Mouse (Mus musculus) lung, adult 18-20 months (tissue): ENCODE data around the gene Dnaja2.

Experiments
- DNase-seq, 2 experiments: peaks; one replicate each; pipeline ENCODE4 v3.0.0; 2022; ENCODE audit warnings: mixed read lengths in 2 of 2

Gene Dnaja2

DNA sequence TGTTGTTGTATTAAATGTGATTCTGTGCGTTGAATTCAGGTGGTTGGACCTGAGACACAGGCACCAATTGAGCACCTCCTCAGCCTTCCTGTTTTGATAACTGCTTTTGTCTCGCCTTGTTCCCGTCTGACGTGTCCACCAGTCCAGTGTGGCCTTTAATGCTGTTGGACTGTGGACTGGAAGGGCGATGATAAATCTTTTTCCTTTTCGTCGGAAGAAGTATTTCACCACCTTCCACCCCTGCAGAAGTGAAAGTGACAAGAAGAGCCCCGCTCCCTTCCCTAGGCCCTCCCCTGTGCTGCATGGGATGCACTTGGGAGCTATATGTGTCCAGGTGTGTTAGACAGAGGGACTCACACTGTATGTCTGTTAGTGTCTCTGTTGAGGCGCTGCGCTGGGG, 54.7 kb downstream of the Dnaja2 start:
- DNase-seq = no peak

DNA sequence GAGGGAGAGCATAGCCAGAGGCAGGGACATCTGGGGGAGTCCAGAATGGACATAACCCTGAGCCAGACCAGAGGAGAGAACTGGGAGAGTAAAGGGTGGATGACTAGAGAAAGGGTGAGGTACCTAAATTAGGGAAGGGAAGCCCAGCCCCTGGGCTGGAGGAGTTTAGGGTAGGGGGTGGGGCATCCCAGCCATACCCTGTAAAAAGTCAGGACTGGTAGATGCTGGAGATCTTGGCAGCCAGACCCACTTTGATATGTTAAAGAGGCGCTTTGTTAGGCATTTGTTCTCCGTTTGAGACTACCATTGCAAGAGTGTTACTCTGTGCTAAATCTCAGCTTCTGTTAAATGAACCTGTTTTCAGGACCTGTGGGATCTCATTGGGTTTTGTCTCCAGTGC, 56.6 kb downstream of the Dnaja2 start:
- no peak for DNase-seq

DNA sequence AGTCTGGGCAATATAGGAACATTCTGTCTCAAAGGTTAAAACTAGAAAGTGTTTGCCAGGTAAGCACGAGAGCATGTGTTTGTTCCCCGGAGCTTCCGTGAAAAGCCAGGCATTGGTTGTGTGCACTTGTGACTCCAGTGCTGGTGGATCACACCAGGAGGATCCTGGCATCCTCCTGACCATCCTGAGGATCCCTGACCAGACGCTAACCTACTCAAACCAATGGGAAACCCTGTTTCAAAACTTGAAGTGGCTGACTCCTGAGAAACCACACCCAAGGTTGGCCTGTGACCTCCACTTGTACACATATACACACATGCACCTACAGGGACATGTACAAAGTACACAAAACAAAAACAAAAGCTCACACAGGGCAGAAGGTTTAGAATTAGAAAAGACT, 58.4 kb downstream of the Dnaja2 start:
- no peak for DNase-seq

DNA sequence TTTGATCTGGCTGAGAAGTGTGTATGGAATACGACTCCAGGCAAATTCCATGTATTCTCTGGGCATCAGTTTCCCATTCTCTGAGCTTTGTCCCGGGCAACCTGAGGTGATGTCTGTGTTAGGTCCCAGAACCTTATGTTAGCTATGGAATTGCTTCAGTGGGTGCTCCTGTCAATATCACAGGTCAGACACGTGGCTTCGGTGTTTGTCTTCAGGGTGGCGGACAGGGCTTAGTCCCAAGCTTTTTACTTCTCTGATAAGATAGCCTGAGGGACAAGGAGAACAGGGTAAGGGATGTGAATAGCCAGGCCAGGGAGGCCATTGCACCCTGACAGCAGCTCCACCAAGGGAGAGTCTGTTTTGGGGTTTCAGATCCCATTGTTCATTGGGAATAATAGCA, 59.0 kb downstream of the Dnaja2 start:
- DNase-seq = no peak

DNA sequence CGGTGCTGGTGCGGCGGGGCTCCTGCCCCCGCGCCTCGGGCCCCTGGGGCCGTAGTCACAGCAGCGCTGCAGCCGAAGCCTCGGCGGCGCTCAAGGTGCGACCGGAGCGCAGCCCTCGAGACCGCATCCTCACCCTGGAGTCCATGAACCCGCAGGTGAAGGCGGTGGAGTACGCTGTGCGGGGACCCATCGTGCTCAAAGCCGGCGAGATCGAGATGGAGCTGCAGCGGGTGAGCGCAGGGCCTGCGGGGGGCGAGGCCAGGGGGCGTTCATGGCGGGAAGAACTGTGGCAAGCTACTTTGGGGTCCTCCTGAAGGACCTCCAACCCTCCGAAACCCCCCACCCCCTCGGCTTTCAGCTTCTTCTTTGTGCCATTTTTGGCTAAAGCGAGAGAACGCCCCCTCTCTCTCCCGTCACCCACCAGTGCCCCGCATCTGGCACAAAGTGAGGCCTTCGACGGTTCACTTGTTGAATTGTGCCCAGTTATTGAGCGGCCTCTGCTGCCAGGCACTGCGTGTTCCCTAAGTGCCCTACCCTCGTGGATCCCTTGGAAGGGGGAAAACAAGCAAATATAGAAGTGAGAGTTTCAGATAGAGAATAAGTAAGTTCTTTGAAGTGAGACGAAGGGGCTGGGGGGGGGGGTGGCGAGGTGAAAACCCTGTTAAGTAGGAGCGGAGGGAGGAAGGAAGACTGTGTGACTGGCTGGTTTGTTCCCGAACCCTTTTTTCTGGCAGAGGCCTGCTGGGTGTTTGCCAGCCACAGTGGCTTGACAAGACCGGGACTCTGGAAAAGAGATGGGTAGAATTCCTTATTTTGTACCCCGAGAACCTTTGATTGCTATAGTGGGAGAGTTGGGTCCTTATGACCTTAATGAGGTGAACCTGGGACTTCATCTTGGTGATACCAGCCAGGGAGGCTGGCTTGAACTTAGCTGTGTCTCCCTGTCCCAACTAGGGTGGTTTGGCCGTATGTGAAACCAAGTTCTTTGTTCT, 61.9 kb downstream of the Dnaja2 start:
- DNase-seq = no peak

DNA sequence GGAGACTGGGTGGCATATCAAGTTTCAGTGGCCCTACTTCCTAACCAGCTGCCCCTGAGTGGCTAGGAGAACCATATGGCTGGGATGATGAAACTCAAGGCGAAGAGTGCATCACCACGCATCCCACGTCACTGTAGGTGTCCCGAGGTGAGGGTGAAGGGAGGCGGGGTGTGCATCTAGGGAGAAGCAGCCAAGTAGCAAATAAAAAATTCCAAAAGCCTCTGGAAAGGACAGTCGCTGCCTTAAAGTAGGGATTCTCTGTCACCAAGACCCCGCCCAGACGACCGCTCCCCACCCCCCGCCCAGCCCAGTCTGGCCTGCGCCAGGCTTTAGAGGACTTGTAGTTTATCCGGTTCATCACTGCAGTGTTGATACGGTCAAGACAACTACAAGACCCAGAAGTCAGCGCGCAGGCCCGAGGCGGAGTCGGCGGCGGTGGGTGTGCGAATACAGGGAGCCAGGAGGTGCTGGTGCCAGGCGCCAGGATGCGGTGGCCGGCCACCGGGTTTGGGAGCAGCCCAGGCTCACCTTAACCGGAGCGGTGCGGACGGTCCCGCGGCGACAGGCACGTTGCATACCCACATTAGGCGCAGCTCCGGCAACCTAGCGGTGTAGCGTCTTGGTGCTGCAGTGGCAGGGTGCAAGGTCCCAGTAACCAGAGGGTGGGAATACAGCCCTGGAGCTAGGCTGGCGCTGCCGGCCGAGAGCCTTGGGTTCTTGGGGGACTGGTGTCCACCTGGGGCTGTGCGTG, 62.8 kb downstream of the Dnaja2 start, which contains the start of gene Gpt2:
Gene Gpt2, plus strand, starts transcription at position 452 of the 751 bp plus-strand sequence.
- DNase-seq = peak; percentile 95 to 96

DNA sequence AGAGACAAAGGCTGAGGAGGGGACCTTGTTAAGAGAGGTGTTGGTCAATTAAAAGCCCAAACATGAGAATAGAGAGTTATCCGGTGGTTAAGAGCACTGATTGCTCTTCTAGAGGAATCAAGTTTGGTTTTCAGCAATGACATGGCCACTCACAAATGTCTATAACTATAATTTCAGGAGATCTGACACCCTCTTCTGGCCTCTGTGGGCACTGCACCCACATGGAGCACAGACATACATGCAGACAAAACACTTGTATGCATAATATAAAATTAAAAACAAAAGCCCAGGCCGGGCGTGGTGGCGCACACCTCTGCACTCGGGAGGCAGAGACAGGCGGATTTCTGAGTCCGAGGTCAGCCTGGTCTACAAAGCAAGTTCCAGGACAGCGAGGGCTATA, 65.6 kb downstream of the Dnaja2 start:
- DNase-seq = no peak

DNA sequence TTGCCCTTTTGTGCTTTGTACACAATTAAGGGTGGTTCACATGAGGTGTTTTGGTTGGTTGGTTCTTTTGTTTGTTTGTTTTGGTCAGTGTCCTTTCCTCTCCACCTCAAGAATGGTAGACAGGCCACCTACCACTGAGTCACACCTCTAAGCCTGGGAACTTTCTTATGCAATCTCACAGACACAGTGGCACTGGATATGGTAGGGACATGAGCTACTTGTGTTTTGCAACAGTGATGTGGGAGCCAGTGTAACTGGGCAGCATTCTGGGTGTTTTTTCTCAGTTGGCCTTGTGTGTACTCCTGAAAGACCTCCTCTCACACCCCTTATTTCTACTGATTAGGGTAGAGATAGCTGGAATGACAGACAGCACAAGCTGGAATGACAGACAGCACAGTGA, 66.5 kb downstream of the Dnaja2 start:
- no peak for DNase-seq

DNA sequence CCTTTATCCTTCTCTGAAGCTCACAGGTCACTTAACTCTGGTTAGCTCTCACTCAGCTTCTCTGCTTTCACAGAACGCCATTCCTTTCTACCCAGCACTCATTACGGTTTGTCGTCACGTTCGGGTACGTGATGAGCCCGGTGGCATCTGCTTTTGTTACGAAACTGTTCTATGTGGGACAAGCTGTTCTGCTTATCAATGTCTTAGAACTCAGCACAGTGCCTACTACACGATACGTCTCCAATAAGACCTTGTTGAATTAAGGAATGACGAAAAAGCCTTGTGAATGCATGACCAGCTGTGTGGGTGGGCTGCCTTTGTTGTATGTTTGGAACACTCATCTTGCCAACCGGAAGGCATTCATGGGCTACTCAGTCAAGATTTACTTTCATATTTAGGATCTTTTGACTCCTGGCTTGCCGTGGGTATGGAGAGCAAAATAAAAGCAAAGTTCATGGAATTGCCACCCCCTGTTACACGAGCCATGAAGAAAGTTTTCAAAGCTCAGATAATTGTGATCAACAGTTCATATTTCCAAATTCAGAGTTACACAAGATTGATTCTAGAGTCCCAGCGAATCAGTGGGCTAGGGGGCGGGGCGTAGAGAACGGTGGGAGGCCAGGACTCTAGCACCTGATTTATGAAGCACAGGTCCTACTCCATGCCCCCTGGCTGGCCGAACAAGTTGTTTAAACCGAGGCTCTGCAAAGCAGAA, 67.1 kb downstream of the Dnaja2 start:
- no peak for DNase-seq
